Mouse (Mus musculus): ENCODE measurements around the gene Ick. TPM values are rescaled to one million over a fixed set of nuclear protein-coding genes. Genes with fewer than 3 reads are reported as not detected.
"Not testable (repeated sequence)": the region's sequence is repeated elsewhere in the genome, so short reads cannot be mapped to it uniquely, and the experiment has no call there.

Gene Ick
- polyA plus RNA-seq, 1 experiment from 2014 or later = 40.6 TPM

DNA sequence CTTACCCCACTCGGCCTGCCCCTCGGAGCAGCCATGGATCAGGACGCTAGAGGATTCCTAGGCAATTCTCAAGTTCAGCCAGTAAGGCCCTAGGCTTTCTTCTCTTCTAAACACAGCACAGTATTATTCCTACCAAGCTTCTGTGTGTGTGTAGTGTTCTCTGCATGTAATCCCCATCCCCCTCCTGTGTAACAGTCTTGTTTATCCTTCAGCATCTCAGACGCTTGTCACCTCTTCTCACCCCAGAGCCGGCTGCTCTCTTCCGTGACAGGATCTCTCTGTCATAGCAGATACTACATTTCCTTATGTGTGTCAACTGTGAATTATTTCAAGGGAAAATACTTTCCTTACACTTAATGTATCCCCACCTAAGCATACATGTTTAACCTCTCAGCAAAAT is 17.0 kb downstream of the Ick start:
- no peaks in the 10 kb centered on the region for H3K27me3 ChIP-seq (replicated peaks; ENCODE audit: low read depth, poor library complexity, severe bottlenecking)
- no peak overlapping the region for H3K27ac ChIP-seq (replicated peaks)

DNA sequence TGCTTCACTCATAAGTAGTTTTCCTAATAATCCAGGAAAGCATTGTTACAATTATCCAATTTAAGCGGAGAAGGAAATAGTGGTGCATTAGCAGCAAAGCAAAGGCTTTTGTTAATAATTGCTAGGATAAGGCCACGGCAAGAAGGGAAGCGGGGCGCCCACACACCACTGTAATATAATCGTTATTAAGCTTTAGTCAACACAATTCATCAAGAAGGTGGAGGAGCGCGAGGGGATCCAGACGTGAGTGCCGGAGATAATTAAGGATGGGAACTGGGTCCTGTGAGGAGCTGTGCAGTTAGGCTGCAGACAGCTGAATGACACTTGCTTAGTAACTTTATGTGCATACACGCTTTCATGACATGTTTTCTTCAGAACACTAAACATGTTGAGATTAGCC is 17.7 kb downstream of the Ick start:
- no peak overlapping the region for H3K4me3 ChIP-seq
- 81% methylated on average over 10 of the region's 10 CpGs for WGBS
- H3K9me3 ChIP-seq = no peaks in the 10 kb centered on the region
- peaks cover 69% of the 10 kb centered on the region for H3K36me3 ChIP-seq (replicated peaks)
- peaks cover 13% of the 10 kb centered on the region for H3K4me1 ChIP-seq
- no peak for DNase-seq (ENCODE audit: low spot score)
- H3K27me3 ChIP-seq (replicated peaks; ENCODE audit: low read depth, poor library complexity, severe bottlenecking) = no peaks in the 10 kb centered on the region
- H3K27ac ChIP-seq (replicated peaks) = no peak overlapping the region

More for the DNA sequence above, 17.0 kb downstream of the Ick start:
- Histone ChIP-seq H3K9me3 (no peaks in the 10 kb centered on the region), H3K4me1 (peaks cover 13% of the 10 kb centered on the region), H3K36me3 (replicated peaks) (peaks cover 69% of the 10 kb centered on the region), H3K4me3 (no peak overlapping the region)
- WGBS = 77% methylated on average over 6 of the region's 6 CpGs
- no peak for DNase-seq (ENCODE audit: low spot score)

DNA sequence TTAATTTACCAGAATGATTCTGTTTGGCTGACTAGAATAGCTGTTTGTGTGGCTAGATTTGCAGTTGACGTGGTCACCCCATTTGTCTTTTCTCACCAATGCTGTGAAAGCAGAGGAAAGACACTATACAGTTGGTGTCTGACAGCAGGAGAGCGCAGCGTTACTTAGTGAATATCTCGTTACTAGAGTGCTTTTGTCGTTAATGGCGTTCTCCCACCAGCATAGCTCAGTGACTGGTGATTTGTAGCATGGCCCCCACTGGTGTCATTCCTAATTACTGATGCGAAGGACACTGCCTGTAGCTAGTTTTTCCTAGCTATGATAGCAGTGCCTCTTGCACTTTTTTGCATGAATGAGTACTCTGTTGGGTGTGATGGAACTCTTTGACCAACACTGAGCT is 26.7 kb downstream of the Ick start:
- no peak overlapping the region for H3K4me3 ChIP-seq
- H3K27me3 ChIP-seq (replicated peaks; ENCODE audit: low read depth, poor library complexity, severe bottlenecking) = no peaks in the 10 kb centered on the region
- H3K9me3 ChIP-seq = no peaks in the 10 kb centered on the region
- no peak for DNase-seq (ENCODE audit: low spot score)
- no peaks in the 10 kb centered on the region for H3K4me1 ChIP-seq
- H3K27ac ChIP-seq (replicated peaks) = no peak overlapping the region
- peaks cover 96% of the 10 kb centered on the region for H3K36me3 ChIP-seq (replicated peaks)
- 75% methylated on average over 7 of the region's 7 CpGs for WGBS

DNA sequence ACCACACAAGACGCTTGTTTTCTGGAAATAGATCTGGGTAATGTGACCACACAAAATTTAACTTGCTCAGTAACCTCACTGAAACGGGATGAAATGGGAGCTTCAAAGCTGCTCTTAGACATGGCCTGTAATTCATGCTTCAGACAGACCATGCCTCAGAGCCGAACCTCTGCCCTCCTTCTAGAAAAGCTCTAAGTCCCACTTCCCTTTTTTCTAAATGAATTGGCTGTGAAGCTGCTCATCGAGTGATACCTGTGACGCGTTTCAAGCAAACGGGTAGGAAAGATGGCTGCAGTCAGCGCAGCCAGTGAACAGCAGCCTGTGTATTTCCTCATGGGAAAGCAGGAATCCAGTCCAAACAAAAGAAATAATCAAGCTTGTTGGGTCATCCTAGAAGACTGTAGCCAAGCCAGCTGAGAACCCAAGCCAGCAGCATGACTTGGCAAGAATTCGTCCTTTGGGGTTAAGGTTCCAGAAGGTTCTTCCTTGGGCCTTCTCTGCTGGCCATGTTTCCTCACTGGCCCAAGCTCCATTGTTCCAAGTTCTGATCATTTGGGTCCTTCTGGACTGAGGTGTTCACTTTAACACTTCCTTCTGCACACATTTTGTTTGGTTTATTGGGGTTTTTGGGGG is 29.2 kb downstream of the Ick start:
- peaks cover 96% of the 10 kb centered on the region for H3K36me3 ChIP-seq (replicated peaks)

DNA sequence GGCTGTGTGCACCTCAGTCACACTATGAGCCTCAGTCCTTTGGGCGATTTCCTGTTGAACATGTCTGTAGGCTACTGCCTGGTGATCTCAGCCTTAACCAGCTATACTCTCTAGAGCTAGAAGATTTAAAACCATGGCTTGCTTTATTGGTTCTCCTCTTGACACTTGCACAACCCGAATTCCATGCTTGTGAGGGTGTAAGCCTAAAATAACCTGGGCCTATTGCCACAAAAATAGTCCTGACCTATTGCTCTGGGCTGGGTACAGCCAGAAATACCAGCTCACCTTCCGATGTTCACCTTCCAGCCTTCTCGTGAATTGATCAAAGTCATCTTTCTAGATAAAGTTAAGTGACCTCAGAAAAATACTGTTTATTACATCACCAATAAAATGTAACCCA is 30.5 kb downstream of the Ick start:
- Histone ChIP-seq H3K4me3 (no peak overlapping the region), H3K27me3 (replicated peaks; ENCODE audit: low read depth, poor library complexity, severe bottlenecking) (no peaks in the 10 kb centered on the region), H3K9me3 (peaks cover 10% of the 10 kb centered on the region; the same call in 1 of the 2 replicates), H3K4me1 (no peaks in the 10 kb centered on the region), H3K36me3 (replicated peaks) (peaks cover 96% of the 10 kb centered on the region), H3K27ac (replicated peaks) (no peak overlapping the region)
- 90% methylated on average over 4 of the region's 4 CpGs for WGBS
- DNase-seq (ENCODE audit: low spot score) = no peak

More for the DNA sequence above, 29.2 kb downstream of the Ick start:
- DNase-seq (ENCODE audit: low spot score) = no peak
- WGBS = 93% methylated on average over 9 of the region's 9 CpGs
- peaks cover 10% of the 10 kb centered on the region; the same call in 1 of the 2 replicates for H3K9me3 ChIP-seq
- no peaks in the 10 kb centered on the region for H3K4me1 ChIP-seq
- no peak overlapping the region for H3K4me3 ChIP-seq
- H3K27ac ChIP-seq (replicated peaks) = no peak overlapping the region
- H3K27me3 ChIP-seq (replicated peaks; ENCODE audit: low read depth, poor library complexity, severe bottlenecking) = no peaks in the 10 kb centered on the region

DNA sequence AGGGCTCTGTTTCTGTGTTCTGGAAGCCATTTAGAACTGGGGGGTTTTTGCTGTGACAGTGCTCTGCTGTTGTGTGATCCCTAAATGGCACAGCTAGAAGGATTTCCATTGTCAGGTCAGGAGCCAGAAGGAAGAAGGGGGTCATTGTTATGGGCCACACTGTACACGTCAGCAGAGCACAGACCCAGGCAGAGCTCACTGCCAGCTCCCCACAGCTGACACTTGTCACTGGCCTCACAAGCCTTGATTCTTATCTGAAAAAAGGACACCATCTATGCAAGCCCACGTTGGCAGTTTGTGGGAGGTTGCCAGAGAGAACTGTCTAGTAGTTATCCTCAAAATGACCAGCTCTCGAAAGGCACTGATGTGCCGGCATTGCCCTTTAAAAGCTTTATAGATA is 37.1 kb downstream of the Ick start:
- Histone ChIP-seq H3K27me3 (replicated peaks; ENCODE audit: low read depth, poor library complexity, severe bottlenecking) (no peaks in the 10 kb centered on the region), H3K27ac (replicated peaks) (no peak overlapping the region), H3K36me3 (replicated peaks) (peaks cover 87% of the 10 kb centered on the region), H3K4me3 (no peak overlapping the region), H3K4me1 (peaks cover 11% of the 10 kb centered on the region), H3K9me3 (peaks cover 10% of the 10 kb centered on the region; the same call in 1 of the 2 replicates)
- 64% methylated on average over 4 of the region's 4 CpGs for WGBS
- no peak for DNase-seq (ENCODE audit: low spot score)

DNA sequence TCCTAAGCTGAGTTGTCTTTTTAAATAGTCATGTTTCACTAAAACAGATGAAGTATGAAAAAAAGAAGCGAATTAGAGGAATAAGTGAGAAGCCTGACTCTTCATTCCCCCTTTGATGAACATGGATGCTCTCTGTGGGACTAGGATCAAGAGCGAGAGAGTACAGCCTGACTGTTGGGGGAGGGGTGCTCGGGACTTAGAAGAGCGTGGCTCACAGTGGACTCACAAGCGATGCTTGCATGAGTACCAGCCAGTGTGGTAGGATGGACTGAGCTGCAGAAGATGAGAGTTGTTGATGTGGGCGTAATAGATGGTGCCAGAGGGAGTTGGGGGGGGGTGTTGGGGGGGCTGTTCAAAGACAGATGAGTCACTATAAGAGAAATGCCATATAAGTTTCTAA is 37.6 kb downstream of the Ick start:
- DNase-seq (ENCODE audit: low spot score) = no peak
- H3K27me3 ChIP-seq (replicated peaks; ENCODE audit: low read depth, poor library complexity, severe bottlenecking) = no peaks in the 10 kb centered on the region
- H3K4me1 ChIP-seq = peaks cover 11% of the 10 kb centered on the region
- peaks cover 87% of the 10 kb centered on the region for H3K36me3 ChIP-seq (replicated peaks)
- WGBS = 74% methylated on average over 6 of the region's 6 CpGs
- H3K4me3 ChIP-seq = no peak overlapping the region
- peaks cover 8% of the 10 kb centered on the region; the same call in 1 of the 2 replicates for H3K9me3 ChIP-seq
- H3K27ac ChIP-seq (replicated peaks) = no peak overlapping the region

DNA sequence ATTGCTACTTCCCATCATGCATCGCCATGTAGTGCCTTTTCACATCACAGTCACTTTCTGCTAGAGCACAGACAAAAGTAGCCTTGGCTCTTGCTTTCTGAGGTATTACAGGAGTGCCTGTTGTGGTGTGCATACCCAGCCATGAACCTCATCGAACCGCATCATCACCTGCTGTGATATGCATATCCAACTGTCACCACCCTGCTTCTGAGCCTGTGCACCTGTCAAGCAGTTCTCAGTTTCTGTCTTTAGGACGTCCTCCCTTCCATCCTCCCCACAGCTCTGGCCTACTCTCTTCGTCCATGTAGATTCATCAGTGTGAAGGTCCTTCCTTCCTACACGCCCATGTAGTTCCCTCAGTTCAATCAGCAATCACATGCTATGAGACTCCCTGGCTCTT is 39.2 kb downstream of the Ick start:
- Histone ChIP-seq H3K27me3 (replicated peaks; ENCODE audit: low read depth, poor library complexity, severe bottlenecking) (no peaks in the 10 kb centered on the region), H3K27ac (replicated peaks) (no peak overlapping the region), H3K9me3 (no peaks in the 10 kb centered on the region), H3K4me3 (no peak overlapping the region), H3K36me3 (replicated peaks) (peaks cover 85% of the 10 kb centered on the region), H3K4me1 (peaks cover 11% of the 10 kb centered on the region)
- WGBS = 93% methylated on average over 6 of the region's 6 CpGs
- no peak for DNase-seq (ENCODE audit: low spot score)

DNA sequence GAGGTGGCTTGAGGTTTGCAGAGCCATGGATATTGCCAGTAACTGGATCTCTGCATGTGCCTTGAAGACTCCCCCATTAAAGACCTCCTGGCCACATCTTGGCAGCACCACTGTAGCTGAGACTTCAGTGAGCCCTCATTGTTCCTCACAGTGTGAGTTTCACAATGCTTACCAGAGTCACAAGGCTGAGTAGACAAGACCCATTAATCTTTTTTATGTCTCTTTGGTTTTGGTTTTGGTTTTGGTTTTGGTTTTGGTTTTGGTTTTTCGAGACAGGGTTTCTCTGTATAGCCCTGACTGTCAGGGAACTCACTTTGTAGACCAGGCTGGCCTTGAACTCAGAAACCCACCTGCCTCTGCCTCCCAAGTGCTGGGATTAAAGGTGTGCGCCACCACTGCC is 40.8 kb downstream of the Ick start:
- H3K4me3 ChIP-seq; DNase-seq (ENCODE audit: low spot score); H3K9me3 ChIP-seq; H3K27me3 ChIP-seq (replicated peaks; ENCODE audit: low read depth, poor library complexity, severe bottlenecking); H3K27ac ChIP-seq (replicated peaks): not testable (repeated sequence)
- peaks cover 85% of the 10 kb centered on the region for H3K36me3 ChIP-seq (replicated peaks)
- WGBS = 92% methylated on average over 2 of the region's 2 CpGs
- peaks cover 11% of the 10 kb centered on the region for H3K4me1 ChIP-seq

DNA sequence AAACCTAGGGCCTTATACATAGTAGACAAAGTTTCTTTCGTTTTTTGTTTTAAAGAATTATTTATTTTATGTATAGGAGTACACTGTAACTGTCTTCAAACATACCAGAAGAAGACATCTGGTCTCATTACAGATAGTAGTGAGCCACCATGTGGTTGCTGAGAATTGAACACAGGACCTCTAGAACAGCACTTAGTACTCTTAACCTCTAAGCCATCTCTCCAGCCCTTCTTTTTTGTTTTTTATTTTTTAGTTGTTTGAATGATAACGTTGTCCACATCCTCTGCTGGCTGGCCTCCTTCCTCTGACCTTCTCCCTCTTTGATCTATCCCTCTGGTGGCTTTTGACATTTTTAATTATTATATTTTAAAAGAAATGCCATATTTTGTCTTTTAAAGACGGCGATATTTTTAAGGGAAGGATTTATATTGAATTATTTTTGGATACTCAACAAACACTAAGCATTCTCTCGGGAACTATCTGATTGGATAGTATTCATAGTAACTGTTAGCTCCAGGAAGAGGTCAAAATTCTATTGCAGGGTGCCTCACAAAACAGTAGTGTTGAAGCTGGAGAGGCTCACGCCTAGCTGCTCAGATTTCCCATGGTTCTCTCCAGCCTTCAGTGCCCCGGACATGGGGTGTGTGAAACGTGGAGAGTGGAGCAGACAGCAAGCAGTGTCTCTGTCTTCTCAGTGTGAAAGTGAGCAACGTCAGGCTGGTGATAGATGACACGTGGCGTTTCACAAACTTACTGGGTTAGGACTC is 45.4 kb downstream of the Ick start:
- Histone ChIP-seq H3K36me3 (replicated peaks) (peaks cover 90% of the 10 kb centered on the region), H3K9me3 (no peaks in the 10 kb centered on the region), H3K27ac (replicated peaks) (no peak overlapping the region), H3K4me3 (no peak overlapping the region), H3K4me1 (no peaks in the 10 kb centered on the region), H3K27me3 (replicated peaks; ENCODE audit: low read depth, poor library complexity, severe bottlenecking) (no peaks in the 10 kb centered on the region)
- no peak for DNase-seq (ENCODE audit: low spot score)
- 87% methylated on average over 11 of the region's 11 CpGs for WGBS

DNA sequence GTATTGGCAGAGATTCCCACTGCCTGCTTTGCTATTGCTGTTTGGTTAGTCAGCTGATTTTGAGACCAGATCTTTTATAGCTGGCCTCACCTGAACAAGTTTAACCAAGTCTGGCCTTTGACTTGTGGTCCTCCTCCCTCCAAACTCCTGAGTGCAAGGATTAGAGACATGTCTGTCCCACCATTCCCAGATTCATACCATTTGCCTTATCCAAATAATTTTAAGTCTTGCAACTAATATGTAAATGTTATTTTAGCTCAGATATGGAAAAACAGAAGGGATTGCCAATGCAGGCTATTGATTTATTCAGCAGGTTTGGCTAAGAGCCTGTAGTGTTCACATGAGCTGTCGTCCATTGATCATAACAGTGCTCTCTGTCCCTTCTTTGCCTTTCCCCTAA is 48.2 kb downstream of the Ick start:
- Histone ChIP-seq H3K9me3 (no peaks in the 10 kb centered on the region), H3K27ac (replicated peaks) (no peak overlapping the region), H3K4me1 (no peaks in the 10 kb centered on the region), H3K36me3 (replicated peaks) (peaks cover 94% of the 10 kb centered on the region), H3K4me3 (no peak overlapping the region), H3K27me3 (replicated peaks; ENCODE audit: low read depth, poor library complexity, severe bottlenecking) (no peaks in the 10 kb centered on the region)
- WGBS = 93% methylated on average over 1 of the region's 1 CpGs
- no peak for DNase-seq (ENCODE audit: low spot score)

DNA sequence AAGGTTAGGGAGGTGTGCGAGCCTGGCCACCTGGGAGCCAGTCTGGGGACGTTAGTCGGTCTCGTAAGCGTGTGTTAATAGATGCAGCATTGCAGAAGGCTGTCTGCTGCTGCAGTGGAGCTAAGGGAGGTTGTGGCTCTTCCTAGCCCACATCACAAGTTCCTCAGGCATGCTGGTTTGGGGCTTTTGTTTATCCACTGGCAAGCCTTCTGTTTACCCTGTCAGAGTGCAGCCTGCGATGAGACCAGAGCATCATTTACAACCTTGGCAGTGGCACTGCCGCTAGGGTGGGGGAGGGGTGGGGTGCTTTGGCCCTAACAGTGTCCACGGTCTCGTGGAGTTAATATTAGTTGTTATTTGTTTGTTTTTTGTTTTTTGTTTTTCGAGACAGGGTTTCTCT is 54.3 kb downstream of the Ick start:
- Histone ChIP-seq H3K36me3 (replicated peaks) (peaks cover 99% of the 10 kb centered on the region), H3K4me3 (no peak overlapping the region), H3K4me1 (no peaks in the 10 kb centered on the region), H3K27ac (replicated peaks) (no peak overlapping the region), H3K27me3 (replicated peaks; ENCODE audit: low read depth, poor library complexity, severe bottlenecking) (no peaks in the 10 kb centered on the region), H3K9me3 (no peaks in the 10 kb centered on the region)
- no peak for DNase-seq (ENCODE audit: low spot score)
- 85% methylated on average over 10 of the region's 10 CpGs for WGBS

DNA sequence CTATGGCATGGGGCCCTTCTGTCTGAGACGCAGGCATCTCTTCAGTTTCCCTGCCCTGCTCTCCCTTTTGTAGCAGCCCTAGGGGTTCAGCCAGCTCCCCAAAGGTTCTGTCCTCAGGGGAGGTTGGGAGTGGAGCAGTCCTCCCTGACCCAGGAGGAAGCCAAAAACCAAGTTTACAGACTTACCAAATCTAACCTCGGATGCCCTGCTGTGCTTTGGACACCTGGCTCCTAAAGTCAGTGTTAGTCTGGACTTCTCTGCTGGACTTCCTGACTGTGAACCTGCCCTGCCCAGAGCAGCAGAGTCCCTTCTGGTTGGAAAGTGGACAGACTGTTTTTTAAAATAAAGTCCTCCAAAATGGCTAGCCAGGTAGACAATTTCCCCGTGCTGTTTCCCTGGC is 55.7 kb downstream of the Ick start:
- Histone ChIP-seq H3K27ac (replicated peaks) (no peak overlapping the region), H3K27me3 (replicated peaks; ENCODE audit: low read depth, poor library complexity, severe bottlenecking) (no peaks in the 10 kb centered on the region), H3K36me3 (replicated peaks) (peaks cover 99% of the 10 kb centered on the region), H3K9me3 (no peaks in the 10 kb centered on the region), H3K4me3 (no peak overlapping the region), H3K4me1 (no peaks in the 10 kb centered on the region)
- WGBS = 94% methylated on average over 3 of the region's 3 CpGs
- no peak for DNase-seq (ENCODE audit: low spot score)

All from embryonic facial prominence, embryonic 10.5 days (tissue).